Mouse (Mus musculus) T-helper 17 cell (primary cell): ENCODE measurements around the gene Cenpl.

ENCODE experiments used
- in situ Hi-C, 2 experiments: fragments of 300-600 bp; cut with MboI, MseI; formaldehyde crosslinking; loops; 1 replicate in 1 of 2; 2 replicates in 1 of 2; pipeline ENCODE4 v1.15.1; 2025; ENCODE audit warnings: high pct_unique_total_duplicates in 2 of 2

Gene Cenpl

GRCm38 (mm10) chr1:161041261-161042020 lies 29.1 kb upstream of the Cenpl start:
- in situ Hi-C loops: loop anchor here in 1 of 2 experiments (10.0 kb wide), 1 partner anchor 133 kb away; no protein-coding TSS in a partner anchor

- in situ Hi-C loops: loop anchor here in 1 of 2 experiments (10.0 kb wide), 1 partner anchor 128 kb away; no protein-coding TSS in a partner anchor
Observed at GRCm38 (mm10) chr1:161046972-161047371, 23.5 kb upstream of the Cenpl start.

- in situ Hi-C loops: no loop called here
Observed at GRCm38 (mm10) chr1:161057164-161057563, 13.3 kb upstream of the Cenpl start.

- in situ Hi-C loops: no loop called here
Observed at GRCm38 (mm10) chr1:161063351-161063750, 7.2 kb upstream of the Cenpl start.

GRCm38 (mm10) chr1:161071272-161071620 lies 733 bp downstream of the Cenpl start:
- in situ Hi-C loops: no loop called here

- in situ Hi-C loops: no loop called here
Observed at GRCm38 (mm10) chr1:161076238-161076637, 5.7 kb downstream of the Cenpl start.

GRCm38 (mm10) chr1:161077243-161077642 lies 6.7 kb downstream of the Cenpl start:
- in situ Hi-C loops: no loop called here

GRCm38 (mm10) chr1:161099721-161100405 lies 29.4 kb downstream of the Cenpl start:
- in situ Hi-C loops: loop anchor here in 1 of 2 experiments (10.0 kb wide), 1 partner anchor 1615 kb away; no protein-coding TSS in a partner anchor

- in situ Hi-C loops: no loop called here
Observed at GRCm38 (mm10) chr1:161103842-161104241, 33.3 kb downstream of the Cenpl start.

GRCm38 (mm10) chr1:161109216-161109615 lies 38.7 kb downstream of the Cenpl start:
- in situ Hi-C loops: no loop called here

GRCm38 (mm10) chr1:161114591-161114990 lies 44.1 kb downstream of the Cenpl start:
- in situ Hi-C loops: no loop called here

GRCm38 (mm10) chr1:161122661-161123418 lies 52.3 kb downstream of the Cenpl start:
- in situ Hi-C loops: no loop called here

- in situ Hi-C loops: no loop called here
Observed at GRCm38 (mm10) chr1:161126461-161126860, 55.9 kb downstream of the Cenpl start.

- in situ Hi-C loops: no loop called here
Observed at GRCm38 (mm10) chr1:161130726-161131664, 60.5 kb downstream of the Cenpl start, which contains the start of gene Klhl20. TSS of gene Klhl20 (minus strand) at chr1:161131511.
